Mouse (Mus musculus) adipose tissue, adult 10 weeks (tissue): ENCODE measurements around the gene Trappc6b. TPM values are rescaled to one million over a fixed set of nuclear protein-coding genes. Genes with fewer than 3 reads are reported as not detected.

ENCODE experiments used
- polyA plus RNA-seq: library from polyadenylated mRNA; stranded (reverse); fragments of 350-450 nt; fragmentation: Illumina TruSeq; extraction: RNeasy Lipid Tissue Mini Kit (QIAGEN cat#74804); gene quantifications from one replicate; pipeline ENCODE4 v1.2.3, GENCODE M21; 2014; ENCODE audit warnings: low read depth, low replicate concordance

Gene Trappc6b
- polyA plus RNA-seq, result 131 TPM

DNA sequence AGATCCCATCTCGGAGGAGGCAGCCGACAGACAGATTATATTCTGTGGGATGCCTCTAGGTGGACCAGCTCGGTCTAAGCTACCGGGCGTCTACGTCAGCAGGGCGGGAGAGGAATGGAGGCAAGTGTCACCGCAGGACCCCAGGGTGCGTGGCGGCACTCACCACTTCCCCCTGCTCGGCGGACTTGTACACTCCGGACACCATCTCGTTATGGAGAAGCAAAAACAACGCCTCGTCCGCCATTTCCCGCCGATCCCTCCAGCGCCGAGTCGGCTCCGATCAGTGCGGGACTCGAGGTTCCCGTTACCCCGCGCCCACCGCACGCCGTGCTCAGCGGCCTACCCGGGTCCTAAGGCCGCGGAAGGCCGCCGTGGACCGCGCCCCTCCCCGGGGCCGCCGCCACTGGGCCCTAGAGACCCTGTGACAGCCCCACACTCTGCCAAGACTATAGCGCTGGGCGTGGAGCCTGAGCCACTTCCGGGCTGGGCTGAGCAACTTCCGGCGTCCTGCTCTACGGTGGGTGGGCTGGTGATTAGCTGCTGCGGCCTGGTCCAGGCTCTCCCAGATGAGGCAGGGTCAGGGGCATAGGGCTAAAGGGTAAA, at the start of gene Trappc6b:
Trappc6b (minus strand) TSS at position 480 of the 603 bp plus-strand sequence.

DNA sequence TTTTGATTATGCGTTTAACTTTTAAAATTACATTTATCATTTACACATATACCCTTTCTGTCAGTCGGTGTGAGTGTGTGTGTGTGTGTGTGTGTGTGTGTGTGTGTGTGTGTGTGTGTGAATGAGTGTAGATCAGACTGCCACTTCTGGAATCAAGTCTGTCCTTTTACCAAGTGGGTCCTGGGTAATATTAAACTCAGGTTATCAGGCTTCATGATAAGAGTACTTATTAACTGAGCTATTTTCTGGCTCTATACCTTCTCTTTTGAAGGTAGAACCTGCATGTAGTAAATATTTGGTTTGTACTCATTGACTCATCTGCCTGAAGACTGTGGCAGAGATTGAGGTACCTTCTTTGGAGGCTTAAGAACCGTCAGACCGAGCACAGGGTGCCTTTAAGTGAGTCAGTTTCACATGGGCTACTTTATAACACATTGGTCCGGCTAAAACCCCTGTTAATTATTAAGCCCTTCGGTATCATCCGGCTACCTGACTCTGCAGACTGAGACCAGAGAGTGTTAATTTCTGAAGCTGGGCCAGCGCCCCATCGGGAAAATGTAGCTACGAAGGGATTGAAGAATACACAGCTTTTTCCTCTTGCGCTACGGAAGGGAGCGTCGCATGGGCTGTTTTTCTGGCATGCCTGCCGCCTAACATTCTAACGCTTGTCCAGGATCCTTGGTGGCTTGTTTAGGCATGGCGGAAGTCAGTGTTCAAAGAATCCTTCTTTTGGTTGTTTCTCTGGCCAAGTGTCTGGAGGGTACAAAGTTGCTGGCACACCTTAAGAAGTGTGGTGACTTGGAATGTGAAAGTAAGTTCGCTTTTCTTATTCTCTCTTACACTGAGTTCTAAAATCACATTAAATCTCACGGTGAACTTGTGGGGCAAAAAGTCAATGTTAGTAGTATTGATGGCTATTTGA, 34.1 kb upstream of the Trappc6b start, which contains the start of gene Mia2:
Mia2 (plus strand) TSS at position 696 of the 922 bp plus-strand sequence.

DNA sequence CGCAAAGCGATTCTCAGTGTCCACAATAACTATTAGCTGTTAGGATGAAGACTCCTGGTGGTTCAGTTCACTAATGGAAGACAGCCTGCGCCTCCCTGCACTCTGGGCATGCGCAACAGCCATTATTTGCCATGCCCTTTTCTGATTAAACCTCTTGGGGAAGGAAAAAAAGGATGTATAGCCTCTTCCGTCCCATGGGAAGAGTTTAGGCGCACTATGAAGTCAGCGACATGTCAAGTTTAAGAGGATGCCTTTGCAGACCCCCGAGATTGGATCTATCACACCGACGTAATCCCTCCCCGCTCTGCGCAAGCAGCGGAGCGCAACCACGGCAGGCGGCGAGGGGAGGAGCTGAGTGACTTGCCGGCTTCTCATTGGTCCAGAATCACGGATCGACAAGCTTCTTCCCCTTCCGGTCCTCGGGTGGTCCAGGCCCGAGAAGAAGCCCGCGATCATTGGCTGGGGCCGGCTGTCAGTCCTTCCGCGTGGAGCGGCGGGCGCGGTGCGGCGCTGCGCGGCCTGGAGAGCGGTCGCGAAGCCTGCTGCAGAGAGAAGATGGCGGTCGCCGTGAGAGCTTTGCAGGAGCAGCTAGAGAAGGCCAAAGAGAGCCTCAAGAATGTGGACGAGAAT, 5.3 kb upstream of the Trappc6b start, which contains the start of gene Pnn:
Pnn (plus strand) TSS at position 437 of the 630 bp plus-strand sequence.

DNA sequence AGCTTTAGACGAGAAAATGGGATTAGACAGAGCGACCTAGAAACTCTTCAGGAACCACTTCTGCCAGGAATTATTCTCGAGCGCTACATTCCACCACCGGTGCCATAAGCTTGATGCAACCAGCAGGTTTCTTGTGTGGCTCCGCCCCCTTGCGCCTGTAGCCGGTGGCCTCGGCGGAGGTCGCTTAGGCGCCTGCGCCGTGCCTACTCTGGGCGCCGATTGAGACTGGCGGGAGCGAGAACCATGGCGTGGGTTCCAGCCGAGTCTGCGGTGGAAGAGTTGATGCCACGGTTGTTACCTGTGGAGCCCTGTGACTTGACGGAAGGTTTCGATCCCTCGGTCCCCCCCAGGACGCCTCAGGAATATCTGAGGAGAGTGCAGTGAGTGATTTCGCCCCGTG, 48.0 kb downstream of the Trappc6b start, which contains the start of gene Gemin2:
Gemin2 (plus strand) TSS at position 160 of the 400 bp plus-strand sequence.

DNA sequence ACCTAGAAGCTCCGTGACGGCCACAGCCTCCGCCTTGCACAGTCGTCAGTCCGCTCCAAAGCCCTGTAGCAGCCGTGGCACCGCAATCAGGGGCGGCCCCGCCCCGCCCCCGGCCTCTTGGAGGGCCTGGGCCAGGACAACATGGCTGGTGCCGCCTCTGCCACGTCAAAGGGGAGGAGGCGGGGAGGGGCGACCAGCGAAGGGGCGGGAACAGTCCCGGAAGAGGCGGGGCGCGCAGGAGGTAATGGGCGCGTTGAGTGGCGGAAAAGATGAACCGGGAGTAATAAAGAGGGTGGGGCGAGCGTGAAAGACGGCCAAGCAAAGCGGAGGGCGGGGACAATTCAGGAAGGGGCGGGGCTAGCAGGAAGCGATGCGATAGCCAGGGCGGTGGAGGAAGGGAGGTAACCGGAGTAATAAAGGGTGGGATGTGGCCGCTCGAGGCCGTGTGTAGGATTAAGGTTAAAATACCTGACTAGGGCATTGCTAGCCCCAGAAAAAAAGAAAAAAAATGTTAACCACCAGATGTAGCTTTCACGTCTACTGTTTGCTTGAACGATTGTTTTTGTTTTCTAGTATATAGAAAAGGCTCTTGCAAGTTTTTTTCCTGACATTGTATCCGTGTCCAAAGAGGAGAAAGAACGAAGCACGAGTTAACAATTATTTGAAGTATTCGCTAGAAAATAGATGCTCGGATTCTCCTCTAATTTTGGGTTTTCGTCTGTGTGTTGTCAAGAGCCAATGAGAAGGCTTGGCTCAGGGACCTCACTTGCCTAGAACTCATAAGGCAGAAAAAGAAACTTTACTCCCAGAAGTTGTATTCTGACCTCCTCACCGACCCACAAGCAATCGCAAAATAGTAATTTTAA, 49.2 kb downstream of the Trappc6b start, which contains the start of gene Sec23a:
Sec23a (minus strand) TSS at position 174 of the 866 bp plus-strand sequence.

Other genes with a start within 250 kb of the Trappc6b start
- 27.1 TPM for gene Sec23a, start 49.5 kb downstream of the Trappc6b start, polyA plus RNA-seq
- 8.9 TPM for gene Gemin2, start 48.1 kb downstream of the Trappc6b start, polyA plus RNA-seq
- 74.9 TPM for gene Pnn, start 5.4 kb upstream of the Trappc6b start, polyA plus RNA-seq
- gene Mia2, start 34.3 kb upstream of the Trappc6b start, polyA plus RNA-seq, result 91.9 TPM
- 18.3 TPM for gene Fbxo33, start 158.3 kb upstream of the Trappc6b start, polyA plus RNA-seq